Mouse (Mus musculus): Measurements from ENCODE around the gene Gpr3.

Gpr3 gene

DNA sequence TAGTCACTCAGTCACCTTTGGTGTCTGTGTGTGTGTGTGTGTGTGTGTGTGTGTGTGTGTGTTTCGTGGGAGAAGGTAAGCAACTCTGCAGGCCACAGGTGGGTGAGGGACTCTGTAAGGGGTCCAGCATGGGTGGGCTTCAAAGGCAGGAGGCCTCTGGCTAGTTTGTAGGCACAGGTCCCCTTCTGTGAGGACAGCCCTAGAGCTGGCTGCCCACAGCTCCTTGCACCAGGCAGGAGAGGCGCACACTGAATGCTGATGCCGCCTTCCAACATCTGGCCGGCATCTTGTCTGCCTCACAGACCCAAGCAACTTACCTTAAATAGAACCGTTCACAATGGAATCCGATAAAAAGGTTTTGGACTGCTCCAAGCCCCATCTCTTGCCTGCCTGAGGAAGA lies 12.6 kb downstream of the Gpr3 start:
- in situ Hi-C loops (cut with MboI; ENCODE audit: low sequenced_read_pairs) = no loop called here

- in situ Hi-C loops (cut with MboI; ENCODE audit: low sequenced_read_pairs) = no loop called here
Observed at GRCm38 (mm10) chr4:133198337-133199180, 13.8 kb downstream of the Gpr3 start.

- in situ Hi-C loops (cut with MboI; ENCODE audit: low sequenced_read_pairs) = no loop called here
Observed at GRCm38 (mm10) chr4:133197801-133198286, 14.5 kb downstream of the Gpr3 start.

GRCm38 (mm10) chr4:133197355-133197754 lies 15.0 kb downstream of the Gpr3 start:
- in situ Hi-C loops (cut with MboI; ENCODE audit: low sequenced_read_pairs) = no loop called here

DNA sequence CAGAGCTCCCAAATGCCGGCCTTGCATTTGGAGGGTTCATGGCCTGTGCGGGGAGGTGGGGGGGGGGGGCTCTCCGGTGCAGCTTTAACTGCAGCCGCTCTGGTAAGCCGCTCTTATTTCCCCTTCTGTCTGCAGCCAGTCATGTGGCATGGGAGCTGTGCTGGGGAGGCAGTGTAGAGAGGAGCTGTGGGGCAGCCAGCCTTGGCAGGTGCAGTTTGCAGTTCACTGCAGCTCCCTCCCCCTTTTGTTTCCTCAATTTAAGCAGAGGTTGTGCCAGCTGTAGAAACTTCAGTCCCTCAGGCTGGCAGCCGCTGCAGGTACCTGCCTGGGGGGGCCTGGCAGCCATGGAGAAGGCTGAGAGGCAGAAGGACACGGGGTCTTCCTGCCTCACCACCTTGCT lies 15.5 kb downstream of the Gpr3 start:
- in situ Hi-C loops (cut with MboI; ENCODE audit: low sequenced_read_pairs) = no loop called here

- in situ Hi-C loops (cut with MboI; ENCODE audit: low sequenced_read_pairs) = no loop called here
Observed at GRCm38 (mm10) chr4:133196136-133196535, 16.2 kb downstream of the Gpr3 start.

DNA sequence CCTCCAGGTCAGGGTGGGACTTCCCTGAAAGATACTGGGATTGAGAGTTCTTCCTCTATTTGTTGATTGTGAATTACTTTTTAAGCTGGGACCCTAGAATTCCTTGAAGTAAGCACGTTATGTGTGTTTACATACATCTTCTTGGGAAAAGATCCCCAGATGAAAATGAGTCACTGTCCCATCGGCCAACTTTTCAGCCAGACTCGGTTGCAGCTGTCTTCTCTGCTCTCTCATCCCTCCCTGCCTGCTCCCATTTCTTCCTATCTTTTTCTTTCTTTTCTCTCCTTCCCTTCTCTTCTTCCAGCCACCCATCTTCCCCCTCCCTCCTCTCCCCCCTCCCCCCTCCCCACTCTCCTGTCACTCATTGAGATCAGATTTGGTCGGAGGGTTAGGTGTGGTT lies 17.3 kb downstream of the Gpr3 start:
- in situ Hi-C loops (cut with MboI; ENCODE audit: low sequenced_read_pairs) = no loop called here

- in situ Hi-C loops (cut with MboI; ENCODE audit: low sequenced_read_pairs) = no loop called here
Observed at GRCm38 (mm10) chr4:133194482-133194881, 17.9 kb downstream of the Gpr3 start.

DNA sequence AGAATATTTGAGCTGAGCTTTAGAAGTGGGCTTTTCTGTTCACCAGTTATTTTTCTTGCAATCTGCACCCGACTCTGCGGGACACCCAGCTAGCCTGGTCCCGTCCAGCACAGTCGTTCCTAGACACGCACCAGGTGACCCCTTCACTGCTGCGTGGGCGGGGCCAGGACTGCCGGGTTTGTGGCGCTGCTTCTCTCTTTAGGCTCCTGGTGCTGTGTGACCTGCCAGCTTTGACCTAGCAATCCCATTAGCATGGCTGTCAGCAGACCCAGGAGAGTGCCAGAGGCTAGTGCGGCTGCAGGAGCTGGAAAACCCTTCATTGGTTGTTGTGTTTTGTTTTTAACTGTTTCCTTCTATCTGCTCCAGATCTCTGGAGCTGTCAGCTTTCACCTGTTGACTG lies 22.9 kb downstream of the Gpr3 start:
- in situ Hi-C loops (cut with MboI; ENCODE audit: low sequenced_read_pairs) = no loop called here

DNA sequence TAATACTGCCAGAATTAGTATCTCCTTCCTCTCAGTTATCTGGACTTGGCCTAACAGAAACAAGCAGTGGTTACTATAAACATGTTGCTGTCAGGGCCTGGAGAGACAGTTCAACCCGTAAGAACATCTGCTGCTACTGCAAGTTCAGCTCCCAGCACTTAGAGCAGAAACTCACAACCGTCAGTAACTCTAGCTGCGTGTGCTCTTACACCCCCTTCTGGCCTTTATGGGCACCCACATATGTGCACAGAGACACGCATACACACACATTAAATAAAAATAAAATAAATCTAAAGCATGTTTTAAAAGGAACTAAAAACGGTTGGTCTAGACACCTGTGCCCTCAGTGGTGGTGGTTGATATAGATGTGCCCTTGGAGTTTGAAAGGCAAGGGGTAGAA lies 25.5 kb downstream of the Gpr3 start:
- in situ Hi-C loops (cut with MboI; ENCODE audit: low sequenced_read_pairs) = no loop called here

DNA sequence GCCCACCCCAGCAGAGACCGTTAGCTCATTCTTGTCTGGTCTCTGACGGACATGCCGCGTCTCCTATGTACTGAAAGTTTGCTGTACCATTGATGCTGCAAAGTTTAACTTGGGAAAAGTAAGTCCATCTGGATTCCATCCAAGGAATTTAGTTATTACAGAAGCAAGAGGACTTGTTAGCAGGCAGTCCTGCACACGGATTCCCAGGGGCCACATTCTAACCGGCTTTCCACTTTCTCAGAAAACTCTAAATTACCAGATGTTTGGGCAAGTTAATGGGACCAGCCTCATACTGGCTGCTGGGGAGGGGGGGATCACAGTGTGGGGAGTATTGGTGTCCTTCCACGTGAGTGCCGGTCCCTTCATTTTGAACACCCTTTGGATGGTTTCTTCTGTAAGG lies 26.4 kb downstream of the Gpr3 start:
- in situ Hi-C loops (cut with MboI; ENCODE audit: low sequenced_read_pairs) = no loop called here

GRCm38 (mm10) chr4:133184898-133185665 lies 27.3 kb downstream of the Gpr3 start:
- in situ Hi-C loops (cut with MboI; ENCODE audit: low sequenced_read_pairs) = no loop called here

GRCm38 (mm10) chr4:133184031-133184897 lies 28.1 kb downstream of the Gpr3 start:
- in situ Hi-C loops (cut with MboI; ENCODE audit: low sequenced_read_pairs) = no loop called here

- in situ Hi-C loops (cut with MboI; ENCODE audit: low sequenced_read_pairs) = no loop called here
Observed at GRCm38 (mm10) chr4:133182439-133183033, 29.8 kb downstream of the Gpr3 start.

DNA sequence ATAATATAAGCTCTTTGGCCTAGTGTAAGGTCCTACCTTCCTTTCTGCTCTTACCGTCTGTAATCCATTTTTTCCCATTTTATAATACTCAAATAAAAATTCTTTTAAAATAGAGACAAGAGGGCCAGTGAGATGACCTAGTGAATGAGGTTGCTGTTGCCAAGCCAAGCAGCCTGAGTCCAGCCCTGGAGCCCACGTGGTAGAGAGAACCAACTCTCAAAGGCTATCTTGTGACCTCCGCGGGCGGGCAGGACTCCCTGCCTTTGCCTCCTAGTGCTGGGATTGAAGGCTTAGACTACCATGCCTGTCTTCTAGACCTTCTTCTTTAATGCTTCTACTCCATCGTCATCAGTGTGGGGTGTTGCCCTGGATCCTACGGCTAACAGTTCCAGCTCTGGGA lies 33.1 kb downstream of the Gpr3 start:
- in situ Hi-C loops (cut with MboI; ENCODE audit: low sequenced_read_pairs) = no loop called here

DNA sequence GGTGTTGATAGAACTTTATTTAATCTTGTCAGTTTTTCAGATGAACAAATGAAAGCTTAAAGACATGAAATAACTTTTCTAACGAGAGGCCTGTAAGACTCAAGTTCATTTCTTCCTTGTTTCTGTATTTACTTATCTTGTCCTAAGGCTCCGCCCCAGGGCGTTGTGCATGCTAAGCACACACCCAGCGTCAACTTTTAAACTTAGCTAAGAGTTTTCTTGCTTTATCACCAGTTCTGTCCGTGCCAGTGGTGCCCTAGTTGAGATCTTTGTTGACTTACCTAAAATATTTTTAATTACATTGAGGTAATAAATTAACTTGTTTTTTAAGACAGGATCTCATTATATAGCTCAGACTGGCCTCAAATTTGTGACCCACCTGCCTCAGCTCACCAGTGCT lies 34.0 kb downstream of the Gpr3 start:
- in situ Hi-C loops (cut with MboI; ENCODE audit: low sequenced_read_pairs) = no loop called here

DNA sequence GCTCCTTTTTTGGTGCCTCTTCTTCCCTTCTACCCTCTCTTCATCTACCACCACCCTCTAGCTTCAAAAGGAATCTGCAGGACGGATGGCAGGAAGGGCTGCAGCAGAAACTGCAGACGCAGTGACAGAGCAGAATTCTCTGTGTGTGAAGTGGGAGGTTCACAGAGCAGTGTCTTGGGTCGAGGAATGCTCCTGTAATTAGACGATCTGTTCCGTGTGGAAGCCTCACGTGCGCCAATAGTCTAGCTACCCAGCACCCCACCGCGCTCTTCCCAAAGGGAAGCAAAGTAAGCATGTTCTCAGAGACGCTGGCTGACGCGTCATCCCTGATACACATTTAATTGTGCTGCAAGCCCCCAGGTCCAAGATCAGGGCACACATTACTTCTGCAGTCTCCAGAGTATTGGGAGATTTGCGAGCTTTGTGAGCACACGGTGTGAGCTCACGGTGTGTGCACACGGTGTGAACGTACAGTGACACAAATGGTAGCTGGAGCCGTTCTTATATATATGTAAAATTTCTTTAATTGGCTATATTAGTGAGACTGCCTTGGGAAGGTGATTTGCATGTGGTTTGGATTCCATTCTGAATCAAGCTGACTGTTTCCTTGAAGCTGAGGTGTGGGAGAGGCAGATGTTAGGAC lies 35.5 kb downstream of the Gpr3 start:
- in situ Hi-C loops (cut with MboI; ENCODE audit: low sequenced_read_pairs) = no loop called here

- in situ Hi-C loops (cut with MboI; ENCODE audit: low sequenced_read_pairs) = no loop called here
Observed at GRCm38 (mm10) chr4:133175998-133176760, 36.2 kb downstream of the Gpr3 start.

GRCm38 (mm10) chr4:133175274-133175673 lies 37.1 kb downstream of the Gpr3 start:
- in situ Hi-C loops (cut with MboI; ENCODE audit: low sequenced_read_pairs) = no loop called here

Data from CH12F3 (cell line).